Mouse (Mus musculus) erythroblast, embryonic 14.5 days (primary cell): ENCODE data around the gene Ccnd2. TPM values are rescaled to one million over a fixed set of nuclear protein-coding genes. Genes with fewer than 3 reads are reported as not detected.

Experiments
- H3K27me3 ChIP-seq: 2 replicates; pipeline ENCODE4 v1.6.1; 2012; ENCODE audit warnings: inconsistent platforms; ENCODE audit not compliant: control insufficient read depth
- H3K36me3 ChIP-seq: 2 replicates; pipeline ENCODE4 v1.6.1; 2012; ENCODE audit warnings: mild to moderate bottlenecking, inconsistent platforms; ENCODE audit not compliant: control insufficient read depth
- H3K4me1 ChIP-seq: 2 replicates; pipeline ENCODE4 v1.6.1; 2012; ENCODE audit warnings: inconsistent platforms; ENCODE audit not compliant: control insufficient read depth
- H3K4me3 ChIP-seq: replicated peaks from 2 replicates; pipeline ENCODE3; 2012; ENCODE audit warnings: moderate library complexity, mild to moderate bottlenecking, inconsistent platforms
- H3K9me3 ChIP-seq: 2 replicates; pipeline ENCODE4 v1.6.1; 2012; ENCODE audit warnings: low read length, inconsistent platforms, mixed read lengths; ENCODE audit not compliant: control insufficient read depth
- GATA1 ChIP-seq: IDR thresholded peaks from 2 replicates; pipeline ENCODE4 v1.6.1; 2012; ENCODE audit warnings: low read length, inconsistent platforms, mixed read lengths
- TAL1 ChIP-seq: IDR thresholded peaks from 3 replicates; pipeline ENCODE4 v1.6.1; 2012; ENCODE audit warnings: low read length, inconsistent platforms, mixed read lengths
- polyA plus RNA-seq: library from polyadenylated mRNA; stranded (reverse); fragments of >175 nt; gene quantifications from 2 replicates; pipeline ENCODE4 v1.2.3, GENCODE M21; 2012

Gene Ccnd2
- polyA plus RNA-seq, 1 experiment: 0.74 TPM

- Histone ChIP-seq H3K4me1 (peaks cover 23% of the 10 kb centered on the region), H3K36me3 (peaks cover 4% of the 10 kb centered on the region), H3K9me3 (no peaks in the 10 kb centered on the region), H3K4me3 (no peak overlapping the region), H3K27me3 (peaks cover 8% of the 10 kb centered on the region)
- no peak for TF ChIP-seq GATA1
- TF ChIP-seq TAL1: no peak
Measured at GRCm38 (mm10) chr6:127143124-127143520, 8.9 kb downstream of the Ccnd2 start.

- Histone ChIP-seq H3K36me3 (peaks cover 4% of the 10 kb centered on the region), H3K9me3 (no peaks in the 10 kb centered on the region), H3K27me3 (peaks cover 2% of the 10 kb centered on the region; the same call in 1 of the 2 replicates), H3K4me3 (peak overlapping the region; percentile 30), H3K4me1 (peaks cover 23% of the 10 kb centered on the region)
- TF ChIP-seq GATA1 (no peak), TAL1 (no peak)
Measured at GRCm38 (mm10) chr6:127142154-127143123, 9.6 kb downstream of the Ccnd2 start.

GRCm38 (mm10) chr6:127138962-127139361 lies 13.0 kb downstream of the Ccnd2 start:
- H3K36me3 ChIP-seq: peaks cover 4% of the 10 kb centered on the region

GRCm38 (mm10) chr6:127133433-127134245 lies 18.4 kb downstream of the Ccnd2 start:
- no peaks in the 10 kb centered on the region for H3K4me1 ChIP-seq
- H3K4me3 ChIP-seq: no peak overlapping the region
- no peaks in the 10 kb centered on the region for H3K27me3 ChIP-seq
- TF ChIP-seq TAL1 (no peak), GATA1 (no peak)
- H3K9me3 ChIP-seq: no peaks in the 10 kb centered on the region
- no peaks in the 10 kb centered on the region for H3K36me3 ChIP-seq

More at GRCm38 (mm10) chr6:127138962-127139361, 13.0 kb downstream of the Ccnd2 start:
- Histone ChIP-seq H3K9me3 (no peaks in the 10 kb centered on the region), H3K4me1 (peaks cover 13% of the 10 kb centered on the region), H3K27me3 (no peaks in the 10 kb centered on the region), H3K4me3 (no peak overlapping the region)
- TF ChIP-seq TAL1 (no peak), GATA1 (no peak)

GRCm38 (mm10) chr6:127132719-127133118 lies 19.3 kb downstream of the Ccnd2 start:
- Histone ChIP-seq H3K4me1 (no peaks in the 10 kb centered on the region), H3K27me3 (no peaks in the 10 kb centered on the region), H3K36me3 (no peaks in the 10 kb centered on the region), H3K9me3 (no peaks in the 10 kb centered on the region), H3K4me3 (no peak overlapping the region)
- TF ChIP-seq TAL1: no peak
- no peak for TF ChIP-seq GATA1

GRCm38 (mm10) chr6:127131946-127132345 lies 20.0 kb downstream of the Ccnd2 start:
- no peaks in the 10 kb centered on the region for H3K9me3 ChIP-seq
- H3K4me1 ChIP-seq: no peaks in the 10 kb centered on the region
- H3K36me3 ChIP-seq: no peaks in the 10 kb centered on the region
- no peak for TF ChIP-seq GATA1
- no peak for TF ChIP-seq TAL1
- H3K27me3 ChIP-seq: no peaks in the 10 kb centered on the region
- no peak overlapping the region for H3K4me3 ChIP-seq

- no peaks in the 10 kb centered on the region for H3K9me3 ChIP-seq
- no peaks in the 10 kb centered on the region for H3K36me3 ChIP-seq
- TF ChIP-seq GATA1: no peak
- no peak for TF ChIP-seq TAL1
- no peak overlapping the region for H3K4me3 ChIP-seq
- H3K27me3 ChIP-seq: no peaks in the 10 kb centered on the region
- H3K4me1 ChIP-seq: no peaks in the 10 kb centered on the region
Measured at GRCm38 (mm10) chr6:127130377-127130776, 21.6 kb downstream of the Ccnd2 start.

- Histone ChIP-seq H3K27me3 (no peaks in the 10 kb centered on the region), H3K9me3 (no peaks in the 10 kb centered on the region), H3K4me3 (no peak overlapping the region), H3K4me1 (no peaks in the 10 kb centered on the region), H3K36me3 (no peaks in the 10 kb centered on the region)
- TF ChIP-seq TAL1: no peak
- no peak for TF ChIP-seq GATA1
Measured at GRCm38 (mm10) chr6:127129659-127130058, 22.3 kb downstream of the Ccnd2 start.

GRCm38 (mm10) chr6:127123506-127123905 lies 28.5 kb downstream of the Ccnd2 start:
- no peaks in the 10 kb centered on the region for H3K36me3 ChIP-seq
- H3K9me3 ChIP-seq: no peaks in the 10 kb centered on the region
- no peaks in the 10 kb centered on the region for H3K4me1 ChIP-seq
- TF ChIP-seq GATA1 (no peak), TAL1 (no peak)
- no peak overlapping the region for H3K4me3 ChIP-seq
- H3K27me3 ChIP-seq: no peaks in the 10 kb centered on the region
